Mouse (Mus musculus) megakaryocyte, adult 5-6 weeks (primary cell): Measurements from ENCODE around the gene Otx1. TPM values are rescaled to one million over a fixed set of nuclear protein-coding genes. Genes with fewer than 3 reads are reported as not detected.

ENCODE experiments used
- ATAC-seq: 2 replicates; pipeline ENCODE4 v1.8.0; 2016; ENCODE audit warnings: mild to moderate bottlenecking, inconsistent platforms; ENCODE audit not compliant: poor library complexity, severe bottlenecking
- total RNA-seq, 2 experiments: library from RNA; stranded (forward) in 1 of 2; stranded (reverse) in 1 of 2; fragments of 153-499, 151-499 nt in 1 of 2; fragments of 221-1000, 200-1000 nt in 1 of 2; gene quantifications; 2 replicates each; pipeline versions ENCODE4 v1.2.3 to v1.2.4; 2015 to 2017

Otx1 gene
- total RNA-seq, 2 experiments from 2014 or later, result not detected

DNA sequence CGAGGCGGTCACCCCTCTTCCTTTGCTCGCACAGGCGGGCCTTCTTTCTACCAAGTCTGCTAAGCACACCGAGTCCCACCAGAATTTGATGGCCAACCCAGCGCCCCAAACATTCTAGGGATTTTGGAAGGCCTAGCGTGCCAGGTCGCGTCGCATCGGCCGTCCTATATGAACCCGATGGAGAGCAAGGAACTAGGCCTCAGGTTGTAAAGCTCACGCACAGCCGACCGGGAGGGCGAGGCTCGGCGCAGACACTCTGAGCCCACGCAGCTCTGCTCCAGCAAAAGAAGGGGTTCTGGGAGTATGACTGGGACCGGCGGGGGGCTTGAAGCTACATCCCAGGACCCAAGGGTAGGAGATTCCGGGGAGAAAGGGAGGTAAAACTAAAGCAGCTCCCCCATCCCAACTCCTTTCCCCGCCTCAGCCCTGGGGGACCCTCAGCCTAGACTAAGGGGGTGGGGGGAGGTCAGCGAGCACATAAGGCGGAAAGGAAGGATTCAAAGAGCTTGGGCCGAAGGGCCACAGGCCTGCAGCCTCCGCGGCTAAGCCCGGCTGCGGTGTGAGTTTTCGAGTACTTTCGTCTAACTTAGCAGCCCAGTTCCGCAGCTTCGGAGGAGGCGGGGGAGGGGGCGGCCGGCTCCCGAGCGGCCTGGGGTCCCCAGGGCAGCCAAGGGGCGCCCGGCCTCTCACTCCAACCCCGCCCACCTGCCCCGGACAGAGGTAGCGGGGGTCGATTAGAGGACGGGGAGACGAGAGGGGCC is 2.2 kb downstream of the Otx1 start:
- no peak for ATAC-seq

DNA sequence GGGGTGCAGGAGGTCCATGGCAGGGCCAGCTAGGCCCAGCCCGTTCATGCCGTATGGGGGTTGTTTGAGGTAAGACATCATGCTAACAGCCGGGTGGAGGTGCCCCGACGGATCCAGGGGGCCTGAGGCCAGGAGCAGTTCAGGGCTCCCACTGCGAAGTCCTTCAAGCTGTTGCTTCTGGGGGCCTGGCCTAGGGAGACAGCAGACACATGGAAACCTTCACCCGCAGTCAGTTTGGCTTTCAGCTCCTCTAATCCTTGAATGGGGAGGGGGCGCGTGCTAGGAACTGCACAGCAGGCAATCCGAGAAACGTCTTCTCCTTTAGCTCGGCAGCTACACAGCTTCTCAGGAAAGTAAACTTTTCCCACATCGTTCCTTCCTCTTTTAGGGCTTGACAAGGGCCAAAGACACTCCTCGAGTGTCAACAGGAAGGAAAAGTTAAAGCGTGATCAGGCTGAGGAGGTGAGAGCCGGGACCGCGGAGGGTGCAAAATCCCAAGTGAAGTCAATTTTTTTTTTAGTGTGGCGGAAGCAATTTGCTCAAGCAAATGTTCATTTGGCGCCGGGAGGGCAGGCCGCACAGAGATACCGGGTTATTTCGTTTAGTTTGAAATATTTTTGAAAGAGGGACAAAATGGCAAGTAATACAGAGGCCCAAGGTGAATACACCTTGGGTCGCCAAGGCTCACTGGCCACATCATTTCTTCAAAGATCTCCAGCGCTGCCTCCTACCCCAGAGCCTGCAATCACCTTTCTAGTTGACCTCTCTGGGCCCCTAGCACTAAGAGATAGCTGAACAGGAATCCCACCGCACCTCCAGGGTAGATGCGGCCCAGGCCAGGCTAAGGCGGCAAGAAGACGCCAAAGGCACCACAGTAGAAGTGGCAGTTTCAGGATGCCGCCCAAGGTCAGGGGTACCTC is 3.0 kb downstream of the Otx1 start:
- no peak for ATAC-seq

DNA sequence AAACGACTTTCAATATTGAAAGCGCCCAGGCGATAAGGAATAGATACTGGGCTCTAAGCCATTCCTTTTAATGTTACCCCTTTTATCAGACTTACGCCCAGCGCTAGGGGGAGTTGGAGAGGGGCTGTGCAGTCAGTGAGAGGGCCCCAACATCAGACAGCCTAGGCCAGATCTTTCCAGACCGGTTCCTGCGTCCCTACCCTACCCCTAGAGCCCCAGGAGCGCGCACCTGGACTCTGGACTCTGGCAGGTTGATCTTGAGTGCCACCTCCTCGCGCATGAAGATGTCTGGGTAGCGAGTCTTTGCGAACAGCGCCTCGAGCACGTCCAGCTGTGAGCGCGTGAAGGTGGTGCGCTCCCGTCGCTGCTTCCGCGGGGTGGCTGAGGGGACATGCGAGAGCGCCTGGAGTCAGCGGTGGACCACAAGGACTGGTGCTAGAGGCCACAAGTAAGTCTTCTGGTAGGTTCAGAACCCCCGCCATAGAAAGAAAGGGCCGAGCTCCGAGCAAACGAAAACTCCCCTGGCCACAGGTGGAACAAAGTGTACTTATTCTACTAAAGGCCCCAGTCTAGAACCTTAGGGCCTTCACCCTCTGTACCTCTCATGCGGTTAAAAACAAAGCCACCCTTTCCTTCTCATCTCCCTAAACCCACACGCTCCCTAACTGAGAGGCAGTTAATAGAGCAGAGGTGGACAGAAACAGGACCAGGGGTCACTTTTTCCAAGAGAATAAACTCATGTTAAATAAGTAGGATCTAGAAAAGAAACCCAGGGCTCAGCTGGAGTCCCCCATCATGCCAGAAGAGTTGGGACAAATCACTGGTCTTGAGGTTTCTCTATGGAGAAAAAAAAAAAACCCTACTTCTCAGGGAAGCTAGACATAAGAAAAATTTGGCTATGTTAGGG is 4.3 kb downstream of the Otx1 start:
- ATAC-seq, result no peak

DNA sequence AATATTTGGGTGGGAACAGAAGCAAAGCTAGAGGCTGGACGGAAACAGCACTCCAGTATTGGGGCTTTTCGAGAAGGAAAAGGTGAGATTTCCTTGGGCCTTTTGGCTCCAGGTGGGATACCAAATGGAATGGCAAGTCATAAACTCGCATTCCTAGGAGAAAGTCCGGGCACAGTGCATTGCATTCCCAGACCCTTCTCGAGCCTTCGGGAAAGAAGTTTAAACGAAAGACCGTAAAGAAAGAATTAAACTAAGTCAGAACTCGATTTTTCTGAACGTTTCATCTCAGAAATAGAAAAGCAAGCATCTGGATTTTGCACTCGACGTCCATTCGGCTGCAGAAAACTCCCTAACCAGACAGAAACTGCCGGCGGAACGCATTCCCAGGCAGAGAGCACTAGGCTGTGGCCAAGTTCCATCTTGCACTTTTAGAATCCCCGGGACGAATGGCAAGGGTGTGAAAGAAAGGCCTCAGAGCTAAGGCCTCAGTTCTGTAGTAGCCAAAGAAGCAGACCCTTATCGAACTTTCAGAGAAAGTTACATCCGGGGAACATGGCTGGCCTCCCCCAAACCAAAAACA is 5.0 kb downstream of the Otx1 start:
- ATAC-seq, result no peak

DNA sequence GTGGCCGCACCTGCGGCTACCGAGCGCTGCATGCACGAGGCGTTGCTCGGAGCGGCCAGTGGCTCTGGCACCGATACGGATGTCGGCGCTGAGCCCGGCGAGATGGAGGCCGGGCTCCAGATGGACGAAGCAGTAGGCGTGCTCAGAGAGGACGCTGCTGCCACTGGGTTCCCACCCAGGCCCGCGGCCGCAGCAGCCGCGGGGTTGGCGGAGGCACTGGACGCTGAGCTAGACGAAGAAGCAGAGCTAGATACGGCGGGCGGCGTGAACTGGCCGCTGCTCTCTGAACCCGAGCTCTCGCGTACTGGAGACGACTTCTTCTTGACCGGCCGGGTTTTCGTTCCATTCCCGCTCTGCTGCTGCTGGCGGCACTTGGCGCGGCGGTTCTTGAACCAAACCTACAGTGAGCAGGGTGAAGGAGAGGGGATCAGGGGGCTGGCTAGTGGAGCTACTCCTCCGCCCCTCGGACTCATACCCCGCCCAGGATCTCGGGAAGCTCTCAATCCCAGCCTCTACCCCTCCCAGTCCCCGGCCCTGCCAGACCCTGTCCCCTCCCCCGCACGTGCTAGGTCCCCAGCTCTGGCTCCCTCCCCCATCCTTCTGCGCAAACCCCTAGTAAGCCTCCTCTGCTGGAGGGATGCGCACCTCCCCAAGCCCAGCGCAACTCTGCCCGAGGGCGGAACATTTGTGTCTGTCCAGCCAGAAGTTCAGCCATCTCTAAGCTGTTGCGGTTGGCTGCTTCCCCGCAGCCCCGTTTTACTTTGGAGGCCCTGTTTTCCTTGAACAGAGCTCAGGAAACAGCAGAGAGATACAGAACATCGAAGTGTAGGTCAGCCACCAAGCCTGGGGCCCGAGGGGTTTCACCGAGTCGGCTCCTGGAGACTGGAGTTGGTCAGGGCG is 5.8 kb downstream of the Otx1 start:
- no peak for ATAC-seq

DNA sequence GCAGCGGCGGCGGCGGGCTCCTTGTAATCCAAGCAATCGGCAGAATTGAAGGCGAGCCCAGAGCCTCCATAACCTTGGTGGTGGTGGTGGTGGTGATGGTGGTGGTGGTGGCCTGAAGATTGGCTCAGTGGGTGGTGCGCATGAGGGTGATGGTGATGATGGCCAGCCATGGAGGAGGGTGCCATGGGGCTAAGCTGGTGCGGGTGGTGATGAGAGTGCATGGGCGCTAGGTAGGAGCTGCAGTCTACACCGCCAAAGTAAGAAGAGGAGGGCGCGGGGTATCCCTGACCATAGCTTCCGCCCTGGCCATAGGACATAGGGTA is 6.4 kb downstream of the Otx1 start:
- ATAC-seq, result no peak

DNA sequence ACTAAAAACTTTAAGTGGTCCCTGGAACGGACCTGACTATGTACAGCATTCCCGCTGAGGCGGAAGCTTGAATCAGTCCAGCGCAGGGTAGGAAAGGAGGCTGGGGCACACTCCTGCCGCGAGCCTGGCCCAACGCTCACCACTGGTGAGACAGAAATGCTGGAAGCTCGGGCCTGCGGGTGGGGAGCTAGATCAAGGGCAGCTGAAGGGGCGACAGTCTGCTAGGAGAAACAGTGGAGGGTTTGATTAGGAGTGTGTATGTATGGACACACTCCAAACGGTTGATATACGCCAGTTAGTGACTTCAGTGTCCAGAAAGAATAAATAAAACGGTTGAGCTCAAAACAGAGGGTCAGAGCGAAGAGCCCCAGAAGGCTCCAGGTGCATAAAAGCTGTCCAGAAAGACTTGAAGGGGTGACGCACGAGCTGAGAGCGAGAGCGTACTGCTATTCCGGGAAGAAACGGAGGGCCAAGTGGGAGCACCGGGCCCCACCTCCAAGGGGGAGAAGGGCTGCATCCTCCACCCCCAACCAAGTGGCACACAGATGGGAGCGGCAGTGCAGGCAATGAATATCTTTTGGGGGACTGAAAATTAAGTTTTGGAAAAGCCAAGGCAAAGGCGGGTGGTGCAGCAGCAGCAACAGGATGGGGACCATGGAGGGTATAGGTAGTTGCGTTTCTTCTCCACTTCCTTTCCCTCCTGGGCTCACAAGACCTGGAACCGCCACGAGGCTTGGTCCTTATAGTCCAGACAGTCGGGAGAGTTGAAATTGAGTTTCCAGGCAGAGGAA is 7.0 kb downstream of the Otx1 start:
- no peak for ATAC-seq

DNA sequence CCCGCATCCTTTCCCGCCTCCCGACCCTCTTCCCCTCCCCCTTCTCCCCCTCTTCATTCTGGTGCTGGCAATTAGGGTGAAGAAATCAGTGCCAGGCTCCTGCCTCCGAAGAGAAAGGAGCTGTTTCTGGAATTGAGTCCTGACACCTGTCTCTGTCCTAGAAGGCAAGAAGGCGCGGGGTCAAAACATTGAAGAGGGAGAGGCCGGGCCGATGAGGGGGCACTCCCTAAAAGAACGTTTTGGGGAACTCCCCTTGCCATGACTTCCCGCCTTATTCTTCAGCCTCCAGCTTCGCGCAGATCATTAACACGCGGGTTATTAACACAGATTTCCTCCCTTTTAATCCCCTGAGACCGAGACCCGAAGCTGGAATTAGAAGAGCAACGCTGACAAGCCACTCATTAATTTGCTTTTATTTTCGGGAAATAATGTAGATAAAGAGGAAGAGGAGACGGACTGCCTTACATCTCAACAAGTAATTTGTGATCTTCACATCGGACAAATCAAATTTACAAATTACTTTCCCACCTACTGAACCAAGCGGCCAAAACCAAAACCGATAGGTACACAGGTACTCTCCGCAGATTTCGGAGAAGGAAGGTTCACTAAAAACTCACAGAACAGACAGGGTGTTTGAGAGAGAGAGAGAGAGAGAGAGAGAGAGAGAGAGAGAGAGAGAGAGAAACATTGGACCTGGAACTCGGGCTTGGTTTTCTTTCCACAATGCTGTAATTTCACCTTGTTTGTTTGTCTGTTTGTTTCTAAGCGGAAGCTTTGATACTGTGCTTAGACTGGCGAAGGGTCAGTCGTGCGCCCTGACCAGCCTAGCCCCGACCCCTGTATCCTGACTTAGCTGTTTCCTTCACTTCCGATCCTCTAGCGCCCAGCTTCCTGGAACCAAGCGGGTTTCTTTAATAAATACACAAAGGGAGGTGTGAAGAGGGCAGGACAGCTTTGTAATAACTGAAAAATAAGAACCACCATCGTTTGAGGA is 8.0 kb downstream of the Otx1 start:
- no peak for ATAC-seq

DNA sequence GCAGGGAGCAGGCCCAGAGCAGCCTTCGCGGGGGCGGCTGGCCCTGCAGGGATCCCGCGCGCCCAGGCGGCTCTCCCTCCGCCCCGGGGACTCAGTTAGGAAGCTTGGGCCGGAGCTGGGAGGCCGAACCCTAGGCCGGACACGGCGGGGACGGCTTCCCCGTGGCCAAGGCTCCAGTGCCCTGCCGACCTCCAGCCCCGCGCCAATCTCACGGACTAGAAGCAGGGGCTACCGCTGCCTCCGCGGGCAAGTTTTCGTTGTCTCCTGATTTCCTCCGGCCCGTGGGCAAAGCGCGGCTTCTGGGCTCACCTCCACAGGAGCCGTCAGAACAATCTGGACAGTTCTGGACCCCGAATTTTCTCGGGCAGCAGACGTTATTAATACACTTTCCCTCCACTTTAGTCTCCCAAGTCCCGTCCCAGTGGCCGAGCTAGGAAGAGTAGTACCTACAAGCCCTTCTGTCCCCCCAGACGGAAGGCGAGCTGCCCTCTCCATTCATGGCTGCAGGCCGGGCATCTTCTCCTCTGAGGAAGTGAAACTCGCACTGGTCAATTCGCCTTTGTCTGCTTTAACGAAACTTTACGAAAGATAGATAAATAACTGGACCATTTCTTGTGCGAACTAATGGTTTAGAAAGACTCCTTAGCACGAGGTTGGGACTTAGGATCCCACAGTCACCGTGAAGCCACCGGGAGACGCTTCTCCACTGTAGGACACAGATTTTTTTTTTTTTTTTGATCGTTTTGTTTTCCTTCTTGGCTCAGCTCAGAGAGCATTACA is 8.9 kb downstream of the Otx1 start:
- peak; percentile 30 for ATAC-seq

DNA sequence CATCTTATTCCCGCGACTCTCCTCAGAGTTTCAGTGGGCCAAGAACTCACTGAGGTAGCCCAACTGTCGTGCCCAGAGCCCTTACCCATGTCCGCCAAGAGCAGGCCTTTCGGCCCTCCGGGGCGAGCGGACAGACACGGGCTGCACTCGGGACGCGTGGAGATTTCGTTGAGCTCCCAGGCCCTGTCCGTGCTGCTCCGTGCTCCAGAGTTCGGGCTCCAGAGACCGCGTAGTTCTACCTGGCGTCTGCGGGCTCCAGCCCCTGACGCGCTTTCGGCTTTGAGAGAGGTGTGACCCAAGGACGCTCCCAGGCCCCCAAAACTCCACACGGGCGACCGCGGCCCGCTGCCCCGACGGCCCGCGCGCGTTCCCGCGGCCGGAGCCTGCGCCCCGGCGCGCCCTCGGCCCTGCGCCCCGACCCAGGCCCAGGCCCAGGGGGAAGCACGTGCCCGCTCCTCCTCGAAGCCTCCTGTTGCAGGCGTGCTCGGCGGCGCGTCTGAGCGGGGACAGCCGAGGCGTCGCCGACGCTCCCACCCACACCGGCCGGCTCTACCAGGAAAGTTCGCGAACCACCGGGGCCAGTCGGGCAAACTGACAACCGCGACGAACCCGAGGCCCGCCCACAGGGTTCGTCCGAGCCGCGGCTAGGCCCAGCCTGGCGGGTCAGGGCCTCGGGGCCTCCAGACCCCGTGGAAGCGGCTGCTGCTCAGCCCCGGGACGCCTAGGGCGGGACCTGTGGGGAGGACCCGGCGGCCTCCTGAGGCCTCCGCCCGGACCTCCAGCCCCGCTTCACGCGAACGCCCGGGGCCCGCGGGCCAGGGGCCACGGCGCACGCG is 9.7 kb downstream of the Otx1 start:
- no peak for ATAC-seq

DNA sequence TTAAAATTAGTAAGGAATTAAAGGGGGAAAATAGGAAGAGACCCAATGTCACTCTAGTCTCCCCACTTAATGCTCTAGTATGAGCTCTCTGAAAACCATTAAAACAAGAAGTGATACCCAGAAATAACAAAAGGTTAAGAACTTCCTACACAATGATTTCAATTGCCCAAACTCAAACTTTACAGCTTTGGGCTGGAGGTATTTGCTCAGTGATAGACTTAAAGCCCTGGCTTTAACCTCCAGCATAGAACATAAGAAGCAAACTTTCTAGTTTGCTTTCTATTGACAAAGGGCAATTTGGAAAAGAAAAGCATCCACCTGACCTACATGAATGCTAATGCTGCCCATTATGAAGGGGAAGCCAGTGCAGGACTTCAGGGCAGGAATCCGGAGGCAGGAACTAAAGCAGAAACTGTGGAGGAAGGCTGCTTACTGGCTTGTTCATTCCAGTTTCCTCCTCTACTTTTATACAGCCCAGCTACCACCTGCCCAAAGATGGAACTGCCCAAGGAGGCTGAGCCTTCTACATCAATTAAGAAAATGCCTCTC is 14.2 kb downstream of the Otx1 start:
- ATAC-seq, result no peak

DNA sequence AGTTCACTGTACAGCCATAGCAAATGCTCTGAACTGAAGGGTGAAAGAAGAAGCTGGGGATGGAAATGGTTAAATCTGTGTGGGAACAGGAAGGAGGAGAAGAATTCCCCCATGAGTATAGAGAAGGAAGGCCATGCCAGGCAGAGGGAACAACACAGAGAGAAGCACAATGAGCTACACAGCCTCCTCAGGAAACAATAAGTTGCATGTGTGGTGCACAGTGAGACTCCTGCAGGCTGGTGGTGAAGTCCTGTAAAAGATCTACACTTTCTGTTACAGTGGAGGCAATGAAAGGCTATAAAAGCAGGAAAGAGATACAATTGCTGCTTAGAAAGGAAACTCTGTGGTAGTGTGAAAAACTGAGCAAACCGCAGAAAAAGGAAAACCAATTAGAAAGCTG is 17.6 kb downstream of the Otx1 start:
- ATAC-seq, result no peak

DNA sequence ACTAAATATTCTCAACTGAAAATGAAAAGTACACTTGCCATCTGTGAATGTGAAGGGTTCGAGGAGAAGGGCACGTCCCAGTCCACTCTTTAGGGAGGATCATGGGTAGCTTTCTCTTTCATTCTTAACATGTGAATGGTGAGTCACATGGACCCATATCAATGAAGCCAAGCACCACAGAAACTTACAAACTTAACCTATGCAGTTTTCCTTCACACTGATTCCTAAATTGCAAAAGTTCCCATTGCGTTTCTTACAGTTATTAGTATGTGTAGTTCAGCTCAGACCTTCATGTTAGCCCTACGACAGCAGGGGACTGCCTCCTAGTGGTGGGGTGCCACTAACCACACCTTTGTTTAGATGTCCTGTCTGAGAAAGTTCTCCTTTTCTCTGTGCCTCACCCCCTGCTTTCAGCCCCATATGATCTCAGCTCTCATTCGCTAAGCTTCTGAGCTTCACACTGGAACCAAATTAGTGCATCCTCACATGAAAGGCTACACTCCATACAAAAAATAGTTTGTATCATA is 28.6 kb downstream of the Otx1 start:
- no peak for ATAC-seq

DNA sequence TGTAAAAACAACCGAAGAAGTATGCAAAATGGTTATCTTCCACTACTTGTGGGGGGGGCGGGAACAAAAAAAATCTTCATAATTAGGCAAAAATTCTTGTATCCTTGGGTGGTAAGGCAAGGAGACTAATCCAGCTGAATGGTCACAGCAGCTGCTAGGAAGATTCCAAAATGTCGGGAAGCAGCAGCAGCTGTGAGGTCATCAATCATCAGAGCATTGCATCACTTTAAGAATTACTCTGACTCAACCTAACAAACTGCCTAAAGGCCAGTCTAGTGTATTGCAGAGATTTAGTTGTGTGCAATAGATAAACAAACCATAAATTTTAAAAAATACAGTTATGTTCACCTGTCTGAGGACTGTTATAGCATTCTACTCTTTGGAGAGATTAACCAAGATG is 29.1 kb downstream of the Otx1 start:
- no peak for ATAC-seq

DNA sequence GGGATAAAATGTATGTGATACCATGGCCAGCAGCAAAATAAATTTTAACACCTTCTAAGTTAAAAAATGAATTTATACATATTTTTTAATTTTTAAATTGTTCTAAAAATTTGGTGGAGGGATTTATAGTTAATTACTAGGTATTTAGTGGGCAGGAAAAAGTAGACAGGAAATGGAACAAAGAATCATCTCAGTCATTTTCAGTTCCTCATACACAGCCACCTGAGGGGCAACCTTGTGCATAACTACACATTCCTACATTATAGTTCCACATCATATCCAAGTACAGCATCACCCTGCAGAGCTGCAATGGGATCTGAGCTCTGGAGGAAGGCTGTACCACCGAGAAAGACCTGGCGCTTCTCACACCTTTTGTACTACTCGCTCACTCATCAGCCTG is 33.8 kb downstream of the Otx1 start:
- ATAC-seq, result no peak

DNA sequence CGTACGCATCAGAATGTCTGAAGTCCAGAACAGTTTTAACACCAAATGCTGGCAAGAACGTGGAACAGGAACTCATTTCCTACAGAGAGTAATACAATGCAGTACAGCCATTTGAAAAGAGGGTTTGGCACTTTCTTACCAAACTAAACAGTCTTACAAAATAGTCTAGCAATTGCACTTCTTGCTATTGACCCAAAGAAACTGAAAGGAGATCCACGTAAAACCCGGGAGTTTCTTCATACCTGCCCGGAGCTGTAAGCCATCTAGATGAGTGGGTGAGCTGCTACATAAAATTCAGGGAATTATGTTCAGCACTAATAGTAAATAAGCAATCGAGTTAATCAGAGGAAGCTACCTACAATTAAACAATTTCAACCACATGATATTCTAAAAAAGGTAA is 47.5 kb downstream of the Otx1 start:
- ATAC-seq, result no peak
